Mouse (Mus musculus) colon, adult 2 months (tissue): ENCODE measurements around the gene Odf3. TPM values are rescaled to one million over a fixed set of nuclear protein-coding genes. Genes with fewer than 3 reads are reported as not detected.

Source experiments
- polyA plus RNA-seq: library from polyadenylated mRNA; depleted of rRNA; stranded (reverse); fragments of >200 nt; gene quantifications from 2 replicates; pipeline ENCODE4 v1.2.3, GENCODE M21; 2012; rRNA removed

The Odf3 gene
- polyA plus RNA-seq: not detected in 2 replicates

GRCm38 (mm10) chr7:140847755-140848580 is at the start of gene Odf3:
Gene Odf3 (plus strand): TSS chr7:140847805.

GRCm38 (mm10) chr7:140821653-140822329 is 25.8 kb upstream of the Odf3 start, which contains the start of gene Zfp941:
Gene Zfp941 (minus strand): TSS chr7:140822178.

GRCm38 (mm10) chr7:140834968-140835757 is 12.4 kb upstream of the Odf3 start, which contains the start of gene Urah:
Gene Urah (plus strand): TSS chr7:140835018.

GRCm38 (mm10) chr7:140844905-140845665 is 2.5 kb upstream of the Odf3 start, which contains the start of gene Scgb1c1:
Gene Scgb1c1 (plus strand): TSS chr7:140845547.

GRCm38 (mm10) chr7:140855860-140856784 is 8.5 kb downstream of the Odf3 start, which contains the start of gene Gm45785:
Gene Gm45785 (minus strand): TSS chr7:140856331.

GRCm38 (mm10) chr7:140856785-140857549 is 9.4 kb downstream of the Odf3 start, which contains the start of gene Ric8a:
Gene Ric8a (plus strand): TSS chr7:140856957.

DNA sequence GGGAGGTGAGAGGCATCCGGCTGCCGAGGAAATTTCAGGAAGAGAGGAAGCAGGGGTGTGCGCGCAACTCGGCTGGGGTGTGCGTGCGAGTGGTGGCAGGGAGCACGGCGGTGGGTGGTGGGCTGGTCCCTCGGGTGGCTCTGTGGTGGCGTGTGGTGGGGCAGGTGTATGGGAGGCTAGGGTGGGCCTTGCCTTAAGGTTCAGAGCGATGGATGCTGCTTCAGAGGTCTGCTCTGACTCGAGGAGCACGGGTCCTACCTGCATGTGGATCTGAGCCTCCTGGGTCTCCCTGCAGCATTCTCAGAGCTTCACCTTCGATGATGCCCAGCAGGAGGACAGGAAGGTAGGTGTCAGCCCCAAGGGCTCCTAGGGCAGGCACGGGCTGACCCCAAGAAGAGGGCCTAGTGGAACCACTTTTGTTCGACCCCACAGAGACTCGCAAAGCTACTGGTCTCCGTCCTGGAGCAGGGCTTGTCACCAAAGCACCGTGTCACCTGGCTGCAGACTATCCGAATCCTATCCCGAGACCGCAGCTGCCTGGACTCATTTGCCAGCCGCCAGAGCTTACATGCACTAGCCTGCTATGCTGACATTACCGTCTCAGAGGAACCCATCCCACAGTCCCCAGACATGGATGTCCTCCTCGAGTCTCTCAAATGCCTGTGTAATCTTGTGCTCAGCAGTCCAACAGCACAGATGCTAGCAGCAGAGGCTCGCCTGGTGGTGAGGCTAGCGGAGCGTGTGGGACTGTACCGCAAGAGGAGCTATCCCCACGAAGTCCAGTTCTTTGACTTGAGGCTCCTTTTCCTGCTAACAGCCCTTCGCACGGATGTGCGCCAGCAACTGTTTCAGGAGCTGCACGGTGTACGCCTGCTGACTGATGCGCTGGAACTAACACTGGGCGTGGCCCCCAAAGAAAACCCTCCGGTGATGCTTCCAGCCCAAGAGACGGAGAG is 10.2 kb downstream of the Odf3 start, which contains the start of gene Bet1l:
Gene Bet1l (minus strand): TSS at position 28 of the 956 bp plus-strand sequence.

GRCm38 (mm10) chr7:140881696-140882468 is 34.3 kb downstream of the Odf3 start, which contains the start of the genes Psmd13 and Sirt3:
Gene Psmd13 (plus strand): TSS chr7:140881968.
Gene Sirt3 (minus strand): TSS chr7:140882309.

DNA sequence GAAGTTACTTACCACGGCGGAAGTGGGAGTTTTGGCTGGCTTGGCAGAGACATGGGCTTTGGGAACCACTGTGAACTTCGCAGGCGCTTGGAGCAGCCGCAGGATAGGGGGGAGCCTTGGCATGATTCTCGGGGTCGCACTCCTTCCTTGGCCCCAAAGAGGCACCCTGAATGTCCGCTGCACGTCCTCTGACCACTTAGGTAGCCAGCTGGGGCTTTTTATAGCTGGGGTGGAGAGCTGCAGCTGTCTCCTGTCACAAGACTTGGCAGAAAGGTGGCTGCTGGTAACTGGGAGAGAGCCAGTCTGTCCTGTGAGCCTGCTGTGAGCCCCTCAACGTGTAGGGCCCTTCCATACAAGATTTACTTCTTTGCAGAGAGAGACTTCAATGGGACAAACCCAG is 52.6 kb downstream of the Odf3 start, which contains the start of gene Cox8b:
Gene Cox8b (minus strand): TSS at position 227 of the 400 bp plus-strand sequence.

Other genes starting within 250 kb of the Odf3 start
- gene Olfr46, start 246.5 kb upstream of the Odf3 start, polyA plus RNA-seq: not detected in 2 replicates
- gene Olfr61, start 218.8 kb upstream of the Odf3 start, polyA plus RNA-seq: not detected in 2 replicates
- gene Olfr53, start 201.4 kb upstream of the Odf3 start, polyA plus RNA-seq: not detected in 2 replicates
- not detected in 2 replicates for gene Olfr539, start 187.9 kb upstream of the Odf3 start, polyA plus RNA-seq
- not detected in 2 replicates for gene Olfr45, start 165.9 kb upstream of the Odf3 start, polyA plus RNA-seq
- gene Olfr541, start 150.5 kb upstream of the Odf3 start, polyA plus RNA-seq: not detected in 2 replicates
- gene Cyp2e1, start 84.1 kb upstream of the Odf3 start, polyA plus RNA-seq: 0.91 and 3.0 TPM in 2 replicates
- gene Syce1, start 60.0 kb upstream of the Odf3 start, polyA plus RNA-seq: 0.07 and 0.17 TPM in 2 replicates
- 0.09 and 0.19 TPM in 2 replicates for gene Zfp941, start 25.6 kb upstream of the Odf3 start, polyA plus RNA-seq
- gene Urah, start 12.8 kb upstream of the Odf3 start, polyA plus RNA-seq: 63.2 and 78.4 TPM in 2 replicates
- not detected in 2 replicates for gene Scgb1c1, start 2.3 kb upstream of the Odf3 start, polyA plus RNA-seq
- gene Gm45785, start 8.5 kb downstream of the Odf3 start, polyA plus RNA-seq: 2.8 TPM in 1 of 2 replicates, not detected in the other
- gene Ric8a, start 9.2 kb downstream of the Odf3 start, polyA plus RNA-seq: 109 and 117 TPM in 2 replicates
- gene Bet1l, start 9.8 kb downstream of the Odf3 start, polyA plus RNA-seq: 23.7 and 24.1 TPM in 2 replicates
- 53.8 and 58.2 TPM in 2 replicates for gene Psmd13, start 34.2 kb downstream of the Odf3 start, polyA plus RNA-seq
- gene Sirt3, start 34.5 kb downstream of the Odf3 start, polyA plus RNA-seq: 29.5 and 34.3 TPM in 2 replicates
- gene Cox8b, start 52.6 kb downstream of the Odf3 start, polyA plus RNA-seq: 3.4 and 4.0 TPM in 2 replicates
- 82.3 and 99.4 TPM in 2 replicates for gene Nlrp6, start 73.1 kb downstream of the Odf3 start, polyA plus RNA-seq
- gene Pgghg, start 93.6 kb downstream of the Odf3 start, polyA plus RNA-seq: 40.3 and 53.5 TPM in 2 replicates
- gene Ifitm5, start 102.5 kb downstream of the Odf3 start, polyA plus RNA-seq: 1.5 and 1.6 TPM in 2 replicates
- gene Gm45717, start 108.1 kb downstream of the Odf3 start, polyA plus RNA-seq: not detected in 2 replicates
- gene Ifitm2, start 108.2 kb downstream of the Odf3 start, polyA plus RNA-seq: 481 and 681 TPM in 2 replicates
- gene Ifitm1, start 119.4 kb downstream of the Odf3 start, polyA plus RNA-seq: 83.6 and 107 TPM in 2 replicates
- gene Ifitm3, start 163.0 kb downstream of the Odf3 start, polyA plus RNA-seq: 135 and 161 TPM in 2 replicates
- 1.1 and 2.9 TPM in 2 replicates for gene Ifitm6, start 170.1 kb downstream of the Odf3 start, polyA plus RNA-seq
- not detected in 2 replicates for gene Gm17387, start 181.3 kb downstream of the Odf3 start, polyA plus RNA-seq
- gene B4galnt4, start 213.3 kb downstream of the Odf3 start, polyA plus RNA-seq: 3.7 and 5.0 TPM in 2 replicates
- gene Pkp3, start 230.4 kb downstream of the Odf3 start, polyA plus RNA-seq: 141 and 148 TPM in 2 replicates